Mouse (Mus musculus) mouse trophoblast stem cell (cell line): Measurements from ENCODE around the gene Bdkrb2.

Experiments used
- in situ Hi-C, 2 experiments: fragments of 300-500 bp; cut with MseI, MboI; formaldehyde crosslinking; loops; 2 replicates in 1 of 2; 3 replicates in 1 of 2; pipeline ENCODE4 v1.15.1; 2025

The Bdkrb2 gene

DNA sequence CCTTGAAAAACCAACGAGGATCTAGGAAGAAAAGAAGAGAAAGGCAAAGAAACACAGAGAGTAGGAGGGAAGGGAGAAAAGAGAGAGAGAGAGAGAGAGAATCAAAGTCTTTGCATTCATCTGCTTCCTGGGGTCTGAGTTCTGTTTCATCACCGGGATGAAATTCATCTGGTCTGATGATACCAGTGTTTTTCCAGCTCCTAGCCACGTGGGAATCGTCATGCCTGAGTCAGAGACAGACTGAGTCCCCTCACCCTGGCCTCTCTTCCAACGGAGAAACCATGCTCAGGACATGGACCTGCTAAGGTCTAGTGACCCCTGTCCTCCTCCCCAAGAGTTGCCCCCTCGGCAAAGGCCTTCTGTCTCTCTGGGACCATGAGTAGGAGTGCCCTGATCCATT, 16.5 kb upstream of the Bdkrb2 start:
- in situ Hi-C loops: no loop called here

DNA sequence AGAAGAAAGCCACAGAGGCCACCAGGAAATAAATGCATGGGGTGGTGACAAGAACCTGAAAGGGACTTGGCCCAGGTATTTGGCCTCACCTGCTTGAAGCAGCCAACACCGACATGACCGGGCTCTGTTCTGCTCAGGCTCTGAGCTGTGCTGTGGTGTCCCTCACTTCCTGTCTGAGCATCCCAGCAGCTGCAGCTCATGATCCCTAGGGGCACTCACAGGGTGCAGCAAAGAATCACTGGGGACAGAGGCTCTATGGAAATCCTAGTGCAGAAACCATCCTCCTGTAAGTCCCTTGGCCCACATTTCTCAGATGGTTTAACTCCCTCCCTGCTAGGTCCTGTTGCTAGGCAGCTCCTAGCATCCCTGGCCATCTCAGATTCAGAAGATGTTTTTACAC, 15.9 kb upstream of the Bdkrb2 start:
- in situ Hi-C loops: no loop called here

DNA sequence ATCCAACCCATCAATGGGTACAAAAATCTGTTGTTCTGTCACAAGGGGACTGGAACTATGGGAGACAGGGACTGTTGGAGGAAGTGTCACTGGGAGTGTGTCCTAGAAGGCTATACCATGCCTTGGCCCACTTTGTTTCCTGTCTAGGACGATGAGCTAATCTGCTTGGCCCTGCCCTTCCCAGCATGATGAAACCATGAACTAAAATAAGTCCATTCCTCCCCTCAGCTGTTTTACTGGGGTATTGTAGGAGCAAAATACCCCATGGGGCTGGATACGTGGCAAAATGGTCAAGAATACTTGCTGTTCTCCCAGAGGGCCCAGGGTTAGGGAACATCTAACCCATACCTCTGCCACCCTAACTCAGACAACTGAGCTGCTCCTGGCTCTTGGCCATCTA, 15.0 kb upstream of the Bdkrb2 start:
- in situ Hi-C loops: no loop called here

DNA sequence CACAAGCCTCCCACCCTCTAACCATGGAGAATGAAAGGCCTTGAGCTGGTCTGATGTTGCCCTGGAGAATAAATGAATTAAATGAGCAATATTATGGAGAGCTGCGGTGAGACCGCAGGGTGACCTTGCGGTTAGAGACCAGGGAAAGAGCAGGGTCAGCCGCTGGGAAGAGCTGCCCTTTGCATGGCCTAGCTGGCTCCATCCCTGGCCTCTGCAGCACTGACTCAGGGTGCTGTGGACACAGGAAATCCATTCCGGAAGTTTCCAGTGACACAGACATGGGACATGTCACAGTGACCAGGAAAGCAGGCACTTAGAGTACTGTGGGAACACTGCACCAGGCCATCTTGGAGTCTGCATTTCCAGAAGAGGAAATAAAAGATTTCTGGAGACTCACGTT, 14.1 kb upstream of the Bdkrb2 start:
- in situ Hi-C loops: no loop called here

DNA sequence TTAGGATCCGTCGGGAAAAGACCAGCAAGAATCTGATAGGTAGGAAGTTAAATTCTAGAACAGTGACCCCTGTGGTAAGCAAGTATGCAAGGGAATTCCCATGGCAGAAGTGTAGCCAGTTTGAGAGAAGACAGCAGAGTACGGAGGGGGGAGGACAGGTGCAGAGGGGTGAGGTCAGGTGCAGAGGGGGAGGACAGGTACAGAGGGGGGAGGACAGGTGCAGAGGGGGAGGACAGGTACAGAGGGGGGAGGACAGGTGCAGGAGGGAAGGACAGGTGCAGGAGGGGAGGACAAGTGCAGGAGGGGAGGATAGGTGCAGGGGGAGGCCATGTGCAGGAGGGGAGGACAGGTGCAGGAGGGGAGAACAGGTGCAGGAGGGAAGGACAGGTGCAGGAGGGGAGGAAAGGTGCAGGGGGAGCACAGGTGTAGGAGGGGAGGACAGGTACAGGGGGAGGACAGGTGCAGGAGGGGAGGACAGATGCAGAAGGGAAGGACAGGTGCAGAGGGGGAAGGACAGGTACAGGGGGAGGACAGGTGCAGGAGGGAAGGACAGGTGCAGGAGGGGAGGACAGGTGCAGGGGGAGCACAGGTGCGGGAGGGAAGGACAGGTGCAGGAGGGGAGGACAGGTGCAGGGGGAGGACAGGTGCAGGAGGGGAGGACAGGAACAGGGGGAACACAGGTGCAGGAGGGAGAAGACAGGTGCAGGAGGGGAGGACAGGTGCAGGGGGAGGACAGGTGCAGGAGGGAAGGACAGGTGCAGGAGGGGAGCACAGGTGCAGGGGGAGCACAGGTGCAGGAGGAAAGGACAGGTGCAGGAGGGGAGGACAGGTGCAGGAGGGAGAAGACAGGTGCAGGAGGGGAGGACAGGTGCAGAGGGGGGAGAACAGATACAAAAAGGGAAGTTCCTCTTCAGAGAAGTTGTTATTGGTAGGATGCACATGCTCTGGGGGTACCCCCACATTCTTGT, 12.9 kb upstream of the Bdkrb2 start:
- in situ Hi-C loops: no loop called here

DNA sequence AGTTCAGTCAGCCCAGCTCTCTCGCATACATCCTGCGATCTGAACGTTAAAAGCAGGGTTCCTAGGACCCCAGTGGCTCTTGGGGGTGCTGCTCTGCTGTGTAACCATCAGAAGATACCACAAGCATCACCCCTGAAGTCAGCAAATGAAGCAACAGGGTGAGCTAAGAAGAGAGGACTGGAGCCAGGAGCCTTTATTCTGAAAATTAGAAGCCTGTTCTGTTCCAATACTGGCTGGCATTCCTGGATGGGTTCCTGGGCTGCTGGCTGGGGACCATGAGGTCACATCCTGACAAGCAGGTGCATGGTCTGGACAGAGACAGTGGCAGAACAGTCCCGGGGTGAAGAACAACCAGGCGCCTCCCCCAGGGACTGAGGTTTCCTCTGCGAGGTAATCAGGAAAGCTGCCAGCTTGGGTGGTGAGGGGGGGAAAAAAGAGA, 11.5 kb upstream of the Bdkrb2 start:
- in situ Hi-C loops: no loop called here

DNA sequence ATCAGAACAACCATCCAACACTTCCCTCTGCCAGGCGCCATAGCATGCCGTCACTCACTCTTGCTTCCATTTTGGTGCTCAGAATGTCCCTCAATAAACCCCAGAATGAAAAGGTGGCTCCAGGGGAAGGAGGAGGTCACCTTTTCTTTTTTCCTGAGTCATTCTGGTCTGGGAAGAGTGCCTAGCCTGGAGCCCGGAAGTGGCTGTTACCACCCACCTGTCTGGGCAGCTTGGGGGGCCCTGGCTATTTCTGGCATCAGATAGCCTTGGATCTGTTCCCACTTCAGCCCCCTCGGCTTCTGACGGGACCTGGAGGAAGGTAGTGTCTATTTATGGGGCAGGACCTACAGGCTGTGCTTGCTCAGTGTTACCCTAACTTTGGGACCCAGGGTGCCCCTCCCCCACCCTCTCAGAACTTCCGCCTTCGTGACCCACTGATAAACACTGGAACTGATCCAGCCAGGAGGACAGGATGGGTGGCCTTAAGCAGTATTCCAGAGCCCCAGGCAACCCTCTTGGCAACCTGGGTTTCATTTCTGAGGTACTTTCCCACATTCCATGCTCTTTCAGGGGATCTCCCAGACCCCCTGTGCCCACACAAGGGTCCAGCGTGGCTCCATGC, 8.8 kb upstream of the Bdkrb2 start:
- in situ Hi-C loops: no loop called here

DNA sequence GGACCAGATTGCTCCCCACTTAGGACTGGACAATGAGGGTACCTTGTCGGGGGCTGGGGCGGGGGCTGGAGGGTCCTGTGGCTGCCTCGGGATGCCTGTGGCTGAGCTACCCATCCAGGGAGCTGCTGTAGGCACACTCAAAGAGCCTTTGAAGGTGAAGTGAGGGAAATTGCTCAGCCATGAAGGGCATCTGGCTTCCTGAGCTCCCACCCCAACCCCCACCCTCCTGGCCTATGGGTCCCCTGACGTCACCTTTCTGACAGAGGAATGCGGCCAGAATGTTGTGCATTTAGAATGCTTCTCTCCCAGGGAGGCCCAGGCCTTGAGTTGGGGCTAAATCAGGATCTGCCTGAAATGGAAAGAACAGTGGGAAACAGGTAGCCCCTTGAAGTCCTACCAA, 7.9 kb upstream of the Bdkrb2 start:
- in situ Hi-C loops: no loop called here

DNA sequence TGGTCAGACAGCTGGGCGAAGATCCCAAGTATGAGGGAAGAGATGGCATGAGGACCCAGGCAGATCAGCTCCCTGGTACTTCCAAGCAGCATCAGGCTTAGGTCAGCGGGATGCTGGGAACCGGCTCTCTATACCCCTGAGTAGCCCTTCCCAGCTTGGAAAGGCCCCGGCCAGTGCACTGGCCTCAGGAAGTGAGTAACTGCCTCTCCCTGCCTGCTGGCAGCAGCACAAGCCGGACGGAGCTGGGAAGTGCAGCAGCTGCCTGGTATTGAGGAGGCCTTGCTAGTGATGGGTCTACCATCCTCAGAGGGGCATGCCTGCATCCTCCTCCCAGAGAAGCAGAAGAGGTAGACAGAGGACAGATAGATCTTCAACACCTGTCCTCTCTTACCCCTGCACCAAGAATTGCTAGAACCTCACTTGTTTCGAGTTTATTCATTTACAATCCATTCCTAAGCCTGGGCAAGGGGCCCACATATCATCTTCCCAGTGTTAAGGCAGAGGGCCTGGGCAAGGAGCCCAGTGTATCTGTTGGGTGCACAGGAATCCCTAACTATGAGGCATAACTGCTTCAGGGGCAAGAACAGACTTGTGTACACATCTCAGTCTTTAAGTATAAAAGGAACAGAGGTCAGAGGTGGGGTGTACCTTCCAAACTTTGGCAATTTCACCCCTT, 5.6 kb upstream of the Bdkrb2 start:
- in situ Hi-C loops: no loop called here

DNA sequence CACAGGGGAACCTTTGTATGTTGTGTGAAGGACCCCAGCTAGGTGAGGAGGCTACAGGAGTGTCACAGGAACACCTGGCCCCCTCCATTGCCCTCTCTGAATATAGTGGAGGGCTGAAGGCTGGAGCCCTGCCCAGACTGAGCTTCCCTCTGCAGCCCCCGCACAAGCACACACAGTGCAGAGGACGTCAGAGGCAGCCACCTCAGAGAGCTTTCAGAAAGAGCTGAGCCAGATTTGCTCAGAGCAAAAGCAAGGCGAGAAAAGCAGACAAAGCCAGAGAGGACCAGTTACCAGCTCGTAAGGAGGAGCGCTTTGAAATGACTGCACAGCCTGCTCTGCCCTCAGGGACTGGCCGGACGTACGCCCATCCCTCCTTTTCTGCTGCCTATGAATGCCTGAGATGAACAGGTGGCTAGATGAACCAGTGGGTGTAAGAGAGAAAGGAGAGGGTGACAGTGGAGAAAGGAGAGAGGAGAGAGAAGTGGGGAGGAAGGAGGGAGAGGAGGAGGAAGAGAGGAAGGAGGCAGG, 2.0 kb upstream of the Bdkrb2 start:
- in situ Hi-C loops: no loop called here

DNA sequence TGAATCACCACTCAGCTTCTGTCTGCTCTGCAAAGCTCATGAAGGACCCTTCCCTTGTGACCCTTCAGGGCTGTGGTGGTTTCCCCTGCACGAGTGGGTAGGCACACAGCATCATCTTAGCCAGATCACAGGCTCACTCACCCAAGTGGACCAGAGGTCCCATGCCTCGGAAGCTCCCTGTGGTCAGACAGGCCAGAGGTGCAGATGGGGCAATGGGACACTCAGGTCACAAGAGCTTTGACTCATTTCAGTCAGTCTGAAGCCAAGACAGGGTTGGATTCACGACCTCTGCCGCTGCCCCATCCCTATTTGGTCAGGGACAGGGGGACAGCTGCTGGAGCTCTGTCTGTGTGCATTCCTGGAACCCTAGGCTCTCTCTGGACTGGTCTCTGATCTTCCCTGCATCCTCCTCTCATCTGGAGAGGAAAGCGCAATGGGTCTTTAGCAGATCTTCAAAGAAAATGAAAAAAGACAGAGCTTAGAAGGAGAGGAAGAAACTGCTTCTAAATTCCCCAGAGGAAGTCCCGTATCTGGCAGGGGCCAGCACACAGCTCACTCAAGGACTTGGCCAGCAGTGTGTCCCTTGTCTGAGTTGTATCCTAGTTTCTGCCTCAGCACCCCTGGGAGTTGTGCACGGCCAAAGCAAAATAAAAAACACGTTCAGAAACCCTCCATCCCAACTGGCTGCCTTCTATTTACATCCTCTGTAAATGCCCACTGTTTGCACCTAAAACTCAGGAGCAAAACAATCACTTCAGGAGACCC, 788 bp upstream of the Bdkrb2 start:
- in situ Hi-C loops: no loop called here

DNA sequence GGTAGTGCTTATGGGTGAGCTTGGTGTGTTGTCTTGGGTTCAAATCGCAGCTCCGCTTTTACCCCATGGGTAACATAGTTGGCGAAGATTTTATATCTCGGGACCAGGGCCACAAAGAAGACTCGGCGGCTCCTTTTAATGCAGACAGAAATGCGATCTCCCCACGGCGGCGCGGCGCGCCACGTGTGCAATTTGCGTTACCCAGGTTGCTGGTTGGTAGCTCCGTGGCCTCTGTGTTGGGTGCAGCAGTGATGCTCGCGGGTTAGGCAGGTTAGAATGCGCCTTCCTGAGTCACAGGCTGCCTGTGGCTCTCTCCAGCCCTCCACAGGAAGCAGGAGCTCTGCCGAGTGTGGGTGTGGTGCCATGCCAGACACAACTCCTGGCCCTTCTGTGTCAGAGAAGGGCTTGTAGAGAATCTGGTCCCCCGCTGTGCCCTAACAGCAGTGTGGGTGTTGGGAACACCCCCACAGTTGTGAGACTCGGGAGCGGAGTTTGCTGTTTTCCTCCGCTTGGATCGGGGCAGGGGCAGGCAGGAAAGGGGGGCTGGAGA, 775 bp downstream of the Bdkrb2 start:
- in situ Hi-C loops: no loop called here

DNA sequence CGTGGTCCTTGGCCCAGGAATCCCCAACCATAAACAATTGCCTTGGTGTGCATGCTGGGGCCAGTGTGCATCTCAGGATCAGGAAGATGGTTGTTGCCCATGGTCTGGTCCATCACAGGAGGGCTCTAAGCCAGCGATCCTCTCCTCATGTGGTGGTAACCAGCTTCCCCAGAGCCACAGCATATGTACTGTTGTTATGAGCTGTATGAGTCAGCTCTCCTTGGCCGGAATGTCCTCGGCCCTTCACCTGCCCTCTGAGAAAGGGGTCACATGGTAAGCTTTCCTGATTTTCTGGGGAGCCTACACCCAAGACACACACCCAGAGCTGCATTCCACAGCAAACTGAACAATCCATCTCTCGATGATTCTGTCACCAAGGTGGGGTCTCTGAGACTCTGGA, 2.2 kb downstream of the Bdkrb2 start:
- in situ Hi-C loops: no loop called here

DNA sequence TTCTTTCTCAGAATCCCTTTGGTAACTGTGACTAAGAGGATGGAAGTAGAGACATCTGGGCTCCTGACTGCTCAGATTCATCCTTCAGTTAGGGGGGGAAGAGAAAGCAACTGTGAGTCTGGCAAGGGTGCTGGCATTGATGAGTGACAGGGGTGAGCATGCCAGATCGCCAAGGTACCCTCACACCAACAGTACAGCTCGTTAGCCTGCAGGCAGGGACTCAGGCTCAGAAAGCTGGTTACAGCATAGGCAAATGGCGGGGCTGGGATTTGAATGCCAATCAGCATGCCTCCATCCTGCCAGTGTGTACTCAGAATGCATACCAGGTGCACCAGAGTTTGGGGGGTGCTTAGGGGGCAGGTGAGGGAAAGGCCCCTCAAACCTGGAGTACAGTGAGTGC, 8.8 kb downstream of the Bdkrb2 start:
- in situ Hi-C loops: loop anchor here in 1 of 2 experiments (10.0 kb wide), 1 partner anchor 67 kb away; no protein-coding TSS in a partner anchor

DNA sequence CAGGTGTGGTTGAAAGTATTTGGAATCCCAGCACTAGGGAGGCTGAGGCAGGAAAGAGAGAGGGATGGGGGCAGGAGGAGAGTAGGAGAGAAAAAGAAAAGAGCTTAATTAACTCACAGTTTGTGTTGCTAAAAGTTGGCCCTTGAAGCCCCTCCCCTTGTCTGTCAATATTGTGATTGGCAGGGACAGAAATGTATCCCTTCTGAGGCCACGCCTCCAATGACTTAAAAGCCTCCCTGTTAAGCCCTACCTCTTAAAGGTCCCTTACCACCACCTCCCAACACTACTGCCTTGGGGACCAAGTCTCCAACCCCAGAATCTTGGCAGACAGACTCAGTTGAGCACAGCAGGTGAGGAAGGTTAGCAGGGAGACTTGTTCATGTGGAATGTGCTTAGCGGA, 9.6 kb downstream of the Bdkrb2 start:
- in situ Hi-C loops: loop anchor here in 1 of 2 experiments (10.0 kb wide), 1 partner anchor 68 kb away; no protein-coding TSS in a partner anchor

DNA sequence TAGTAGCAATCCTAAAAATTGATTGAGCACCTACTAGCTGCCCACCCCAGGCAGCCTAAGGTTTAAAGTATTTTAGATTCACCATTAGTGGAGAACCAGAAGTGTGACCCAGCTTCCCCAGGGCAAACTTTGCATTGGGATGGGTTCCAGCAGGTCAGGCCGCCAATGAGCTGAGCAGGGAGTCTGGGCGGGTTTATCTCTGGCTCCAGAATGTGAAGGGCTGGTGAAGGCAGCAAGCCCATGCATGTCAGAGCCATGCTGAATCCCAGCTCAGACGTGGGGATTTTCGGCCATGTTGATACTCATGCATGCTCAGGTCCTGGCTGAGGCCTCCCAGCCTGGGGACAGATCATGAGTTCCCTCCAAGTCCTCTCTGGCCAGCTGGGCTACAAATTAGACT, 11.3 kb downstream of the Bdkrb2 start:
- in situ Hi-C loops: loop anchor here in 1 of 2 experiments (10.0 kb wide), 1 partner anchor 70 kb away; no protein-coding TSS in a partner anchor

DNA sequence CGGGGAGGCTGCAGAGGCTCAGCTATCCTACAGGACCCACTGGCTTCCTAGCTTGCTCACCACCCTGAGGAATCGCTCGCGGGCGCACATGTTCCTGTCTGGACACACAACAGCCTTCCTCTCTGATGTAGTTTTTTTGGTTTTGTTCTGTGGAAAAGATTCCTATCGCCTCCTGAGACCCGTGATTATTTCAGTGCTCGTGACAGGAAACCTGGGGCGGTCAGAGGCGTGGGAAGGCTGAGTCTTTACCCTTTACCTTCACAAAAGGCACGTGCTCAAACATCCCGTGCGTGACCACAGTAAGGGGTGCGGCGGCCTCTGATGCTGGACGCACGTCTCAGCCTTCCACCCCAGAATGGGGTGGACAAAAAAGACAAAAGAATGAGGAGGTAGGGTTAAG, 17.5 kb downstream of the Bdkrb2 start:
- in situ Hi-C loops: loop anchor here in 1 of 2 experiments (5.0 kb wide), 1 partner anchor 83 kb away; no protein-coding TSS in a partner anchor

DNA sequence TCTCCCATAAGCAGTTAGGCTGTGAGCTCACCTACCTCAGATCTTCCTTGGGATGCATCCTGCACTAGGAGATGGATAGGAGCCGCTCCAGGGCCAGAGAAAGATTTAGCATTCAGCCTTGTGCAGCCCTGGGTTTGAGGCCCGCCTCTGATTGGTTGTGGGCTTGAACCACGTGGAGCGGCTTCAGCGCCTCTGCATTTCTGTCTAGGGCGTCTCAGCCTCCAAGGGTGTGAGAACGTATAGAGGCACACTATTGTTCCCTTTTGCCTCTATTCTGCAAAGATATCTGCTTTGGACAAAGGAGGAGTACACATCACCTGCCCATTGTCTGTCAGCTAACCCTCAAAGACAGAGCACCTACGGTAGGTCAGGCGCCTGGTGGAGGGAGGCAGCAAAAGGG, 19.5 kb downstream of the Bdkrb2 start:
- in situ Hi-C loops: loop anchor here in 1 of 2 experiments (5.0 kb wide), 1 partner anchor 85 kb away; no protein-coding TSS in a partner anchor

DNA sequence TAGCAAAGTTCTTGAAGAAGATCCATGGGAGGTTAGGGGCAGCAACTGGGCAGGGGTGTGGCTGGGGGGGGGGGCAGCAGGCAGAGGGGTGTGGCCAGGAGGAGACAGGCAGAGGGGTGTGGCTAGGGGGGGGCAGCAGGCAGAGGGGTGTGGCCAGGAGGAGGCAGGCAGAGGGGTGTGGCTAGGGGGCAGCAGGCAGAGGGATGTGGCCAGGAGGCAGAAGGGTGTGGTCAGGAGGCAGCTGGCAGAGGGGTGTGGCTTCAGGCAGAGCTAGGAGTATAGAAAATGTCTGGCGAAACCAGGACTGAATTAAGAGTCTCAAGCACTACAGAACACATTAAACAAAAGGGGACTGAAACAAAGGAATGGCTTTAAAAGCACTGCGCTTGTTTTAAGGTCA, 20.5 kb downstream of the Bdkrb2 start:
- in situ Hi-C loops: loop anchor here in 1 of 2 experiments (5.0 kb wide), 1 partner anchor 86 kb away; no protein-coding TSS in a partner anchor

DNA sequence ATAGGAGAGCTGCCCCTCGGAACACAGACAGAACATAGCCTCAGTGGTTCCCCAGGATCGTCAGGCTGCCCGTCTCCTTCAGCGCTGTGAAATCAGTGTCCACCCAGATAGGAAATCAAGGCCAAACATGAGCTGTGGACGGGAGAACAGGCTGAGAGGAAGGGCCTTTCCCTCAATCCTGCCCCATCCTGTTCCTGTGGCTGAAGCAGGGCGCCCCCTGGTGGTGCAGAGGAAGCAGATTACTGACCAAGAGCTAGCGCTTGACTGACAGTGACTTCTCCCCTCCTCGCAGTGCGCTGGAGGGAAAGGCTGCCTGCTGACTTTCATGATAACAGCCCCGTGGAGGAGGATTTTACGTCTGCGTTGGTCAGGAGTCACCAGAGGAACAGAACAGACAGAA, 21.8 kb downstream of the Bdkrb2 start:
- in situ Hi-C loops: loop anchor here in 1 of 2 experiments (5.0 kb wide), 1 partner anchor 88 kb away; no protein-coding TSS in a partner anchor

DNA sequence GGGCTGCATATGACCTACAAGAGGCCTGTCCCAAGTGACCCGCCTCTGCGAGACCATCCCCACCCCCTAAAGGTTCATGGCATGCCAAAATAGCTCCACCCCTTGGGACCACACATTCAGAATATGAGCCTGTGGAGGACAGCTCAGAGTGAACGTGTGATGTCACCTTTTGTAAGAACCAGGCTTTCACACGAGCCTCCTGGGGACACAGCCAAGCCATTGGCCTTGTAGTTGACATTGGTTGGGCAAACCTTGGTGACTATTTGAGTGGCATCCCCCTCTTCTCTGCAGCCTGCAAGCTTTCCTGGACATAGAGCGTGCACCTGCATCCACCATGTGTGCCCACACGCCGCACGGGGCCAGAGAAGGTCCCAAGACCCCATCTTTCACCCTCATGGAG, 24.5 kb downstream of the Bdkrb2 start:
- in situ Hi-C loops: no loop called here
